Mouse (Mus musculus) forebrain, embryonic 10.5 days (tissue): ENCODE measurements at regions not wholly inside any gene's neighbourhood (a gene's known extent, or its start where the extent isn't known, plus 50 kb on each side); places are given as distances from the start of the nearest gene placed in this dataset.
A peak's percentile ranks its signal among the peaks of the same experiment; 100 is the strongest.

Experiments
- DNase-seq: peaks from one replicate; pipeline ENCODE4 v3.0.0-alpha.2; 2017; ENCODE audit warnings: low spot score; ENCODE audit errors: extremely low spot score
- H3K27ac ChIP-seq: fragments of 300-500 bp; sonication (generic); 2 replicates; pipeline ENCODE4 v1.5.1; 2016; ENCODE audit warnings: mild to moderate bottlenecking
- H3K27me3 ChIP-seq: fragments of 300-500 bp; sonication (generic); 2 replicates; pipeline ENCODE4 v1.6.1; 2016; ENCODE audit warnings: mild to moderate bottlenecking; ENCODE audit not compliant: poor library complexity, severe bottlenecking
- H3K36me3 ChIP-seq: fragments of 300-500 bp; sonication (generic); replicated peaks from 2 replicates; pipeline ENCODE4 v1.6.1; 2016; ENCODE audit warnings: mild to moderate bottlenecking, moderate library complexity
- H3K4me1 ChIP-seq: fragments of 300-500 bp; sonication (generic); 2 replicates; pipeline ENCODE4 v1.6.1; 2016
- H3K4me3 ChIP-seq: fragments of 300-500 bp; sonication (generic); 2 replicates; pipeline ENCODE4 v1.5.1; 2016; ENCODE audit warnings: mild to moderate bottlenecking, moderate library complexity
- H3K9me3 ChIP-seq: fragments of 300-500 bp; sonication (generic); 2 replicates; pipeline ENCODE4 v1.6.1; 2016; ENCODE audit warnings: mild to moderate bottlenecking, moderate library complexity
- WGBS: fragments of 180-500 bp; shearing (Covaris S2); methylation state at CpG from one replicate; pipeline ENCODE4 v1.1.7; 2016; 5-methylcytosine and 5-hydroxymethylcytosine counted together

GRCm38 (mm10) chr9:120685961-120686360 lies 114.7 kb downstream of the Rpl14 start:
- no peak overlapping the region for H3K4me3 ChIP-seq
- WGBS: 43% methylated on average over 6 of the region's 7 CpGs
- H3K4me1 ChIP-seq: peaks cover 58% of the 10 kb centered on the region
- no peak overlapping the region for H3K27ac ChIP-seq
- H3K9me3 ChIP-seq: no peaks in the 10 kb centered on the region
- H3K36me3 ChIP-seq: no peaks in the 10 kb centered on the region
- DNase-seq: no peak
- peaks cover 16% of the 10 kb centered on the region for H3K27me3 ChIP-seq

- Histone ChIP-seq H3K4me1 (peaks cover 68% of the 10 kb centered on the region), H3K27me3 (peaks cover 16% of the 10 kb centered on the region), H3K4me3 (no peak overlapping the region), H3K36me3 (no peaks in the 10 kb centered on the region), H3K9me3 (no peaks in the 10 kb centered on the region), H3K27ac (peak overlapping the region; percentile 35; the same call in 1 of the 2 replicates)
- 75% methylated on average over 11 of the region's 11 CpGs for WGBS
- DNase-seq: no peak
Measured at GRCm38 (mm10) chr9:120689025-120689424, 117.8 kb downstream of the Rpl14 start.

GRCm38 (mm10) chr9:120690510-120690909 lies 119.3 kb downstream of the Rpl14 start:
- 26% methylated on average over 5 of the region's 5 CpGs for WGBS
- peak overlapping the region; percentile 90 for H3K27ac ChIP-seq
- peaks cover 16% of the 10 kb centered on the region for H3K27me3 ChIP-seq
- no peaks in the 10 kb centered on the region for H3K36me3 ChIP-seq
- no peaks in the 10 kb centered on the region for H3K9me3 ChIP-seq
- H3K4me3 ChIP-seq: no peak overlapping the region
- H3K4me1 ChIP-seq: peaks cover 54% of the 10 kb centered on the region
- no peak for DNase-seq

DNA sequence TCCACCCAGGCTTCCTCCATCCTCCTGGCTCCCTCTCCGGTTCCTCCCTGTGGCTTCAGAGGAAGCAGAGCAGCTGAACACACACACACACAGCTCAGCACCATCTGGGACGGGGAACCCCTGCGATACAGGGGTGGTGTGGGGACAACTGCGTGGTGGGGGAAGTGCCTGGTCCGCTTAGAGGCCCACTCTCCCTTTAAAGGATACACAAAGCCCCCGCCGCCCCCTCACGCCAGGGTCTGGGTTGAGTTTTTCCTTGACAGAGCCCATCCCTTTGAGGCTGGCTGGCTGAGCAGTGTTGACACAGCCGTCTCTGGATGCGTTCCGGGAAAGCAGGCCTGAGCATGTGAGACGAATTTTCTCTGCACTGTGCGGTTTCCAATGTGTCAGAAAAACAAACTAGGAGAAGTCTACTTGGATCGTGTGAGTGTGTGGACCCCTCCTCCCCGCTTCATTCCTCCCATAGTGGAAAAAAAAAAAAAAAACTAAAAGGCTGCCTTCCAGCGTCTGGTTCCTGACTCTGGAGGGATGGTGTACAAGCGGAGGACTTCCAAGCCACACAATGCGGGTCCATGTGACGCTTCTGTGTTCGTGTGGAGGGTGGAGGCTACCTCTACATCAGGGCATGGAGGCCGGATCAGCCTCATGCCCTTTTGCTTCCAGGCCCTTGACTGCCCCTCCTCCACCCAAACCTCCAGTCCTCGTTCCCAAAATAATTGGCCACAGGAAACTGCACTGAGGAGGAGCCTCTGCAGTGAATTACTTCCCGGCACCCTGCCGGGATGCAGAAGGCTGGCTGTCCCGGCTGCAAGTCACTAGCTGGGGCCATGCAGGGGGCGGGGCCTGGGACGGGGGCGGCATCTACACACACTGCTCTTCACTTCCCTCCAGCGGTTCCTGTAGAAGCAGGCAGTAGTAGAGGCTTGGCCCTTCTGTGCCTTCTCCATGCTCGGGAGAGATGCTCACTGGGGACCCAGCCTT lies 120.0 kb downstream of the Rpl14 start:
- WGBS: 3% methylated on average over 30 of the region's 30 CpGs
- peak overlapping the region; percentile 38 for H3K4me3 ChIP-seq

DNA sequence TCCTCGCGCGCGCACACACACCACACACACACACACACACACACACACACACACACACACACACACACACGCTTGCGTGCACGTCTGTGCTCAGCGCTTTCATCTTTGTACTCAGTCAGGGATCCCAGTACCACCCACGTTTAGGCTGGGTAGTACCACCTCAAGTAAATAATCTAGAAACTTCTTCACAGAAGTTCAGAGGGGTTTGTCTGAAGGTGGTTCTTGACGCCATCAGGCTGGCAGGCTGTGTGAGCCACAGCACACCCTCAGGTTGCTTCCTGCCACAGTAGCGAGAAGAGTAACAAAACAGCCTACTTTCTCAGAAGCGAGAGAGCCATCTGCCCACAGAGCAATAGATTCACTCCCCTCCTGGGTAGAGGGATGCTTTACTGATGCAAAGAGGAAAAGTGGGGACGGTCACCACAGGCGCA lies 120.7 kb downstream of the Rpl14 start:
- no peak for DNase-seq
- Histone ChIP-seq H3K4me3 (peak overlapping the region; percentile 38), H3K4me1 (peaks cover 41% of the 10 kb centered on the region), H3K27ac (peak overlapping the region; percentile 90), H3K36me3 (no peaks in the 10 kb centered on the region), H3K27me3 (peaks cover 16% of the 10 kb centered on the region), H3K9me3 (no peaks in the 10 kb centered on the region)
- 21% methylated on average over 14 of the region's 14 CpGs for WGBS

More for the DNA sequence above, 120.0 kb downstream of the Rpl14 start:
- Histone ChIP-seq H3K9me3 (no peaks in the 10 kb centered on the region), H3K27ac (peak overlapping the region; percentile 90), H3K36me3 (no peaks in the 10 kb centered on the region), H3K27me3 (peaks cover 16% of the 10 kb centered on the region), H3K4me1 (peaks cover 48% of the 10 kb centered on the region)
- DNase-seq: peak; percentile 95

- peak overlapping the region; percentile 51; the same call in 1 of the 2 replicates for H3K27ac ChIP-seq
- H3K4me3 ChIP-seq: no peak overlapping the region
- H3K36me3 ChIP-seq: no peaks in the 10 kb centered on the region
- H3K9me3 ChIP-seq: no peaks in the 10 kb centered on the region
- WGBS: 81% methylated on average over 5 of the region's 5 CpGs
- peaks cover 41% of the 10 kb centered on the region for H3K4me1 ChIP-seq
- H3K27me3 ChIP-seq: peaks cover 11% of the 10 kb centered on the region
- no peak for DNase-seq
Measured at GRCm38 (mm10) chr9:120694457-120694856, 123.2 kb downstream of the Rpl14 start.

DNA sequence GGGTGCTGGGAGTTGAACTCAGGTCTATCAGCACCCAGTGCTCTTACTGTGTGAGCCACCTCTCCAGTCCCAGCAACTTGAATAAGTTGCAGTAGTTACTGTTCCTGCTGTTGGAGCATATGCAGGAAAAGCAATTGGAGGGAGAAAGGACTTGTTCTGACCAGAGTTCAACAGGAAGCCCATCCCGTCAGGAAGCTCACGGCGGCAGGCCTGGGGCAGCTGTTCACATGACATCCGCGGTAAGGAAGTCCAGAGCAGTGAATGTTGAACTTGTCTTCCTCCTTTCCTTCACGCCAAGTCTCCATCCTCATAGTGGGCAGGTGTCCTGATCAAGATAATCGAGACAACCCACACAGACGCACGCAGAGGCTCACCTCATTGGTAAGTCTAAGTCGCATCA lies 124.7 kb downstream of the Rpl14 start:
- H3K27me3 ChIP-seq: no peaks in the 10 kb centered on the region; the same call in 1 of the 2 replicates
- H3K27ac ChIP-seq: no peak overlapping the region
- WGBS: 92% methylated on average over 10 of the region's 10 CpGs
- peaks cover 26% of the 10 kb centered on the region for H3K4me1 ChIP-seq
- H3K36me3 ChIP-seq: no peaks in the 10 kb centered on the region
- H3K9me3 ChIP-seq: no peaks in the 10 kb centered on the region
- H3K4me3 ChIP-seq: no peak overlapping the region
- DNase-seq: no peak

GRCm38 (mm10) chr9:120697749-120698148 lies 126.5 kb downstream of the Rpl14 start:
- WGBS: 92% methylated on average over 7 of the region's 7 CpGs
- H3K27ac ChIP-seq: no peak overlapping the region

DNA sequence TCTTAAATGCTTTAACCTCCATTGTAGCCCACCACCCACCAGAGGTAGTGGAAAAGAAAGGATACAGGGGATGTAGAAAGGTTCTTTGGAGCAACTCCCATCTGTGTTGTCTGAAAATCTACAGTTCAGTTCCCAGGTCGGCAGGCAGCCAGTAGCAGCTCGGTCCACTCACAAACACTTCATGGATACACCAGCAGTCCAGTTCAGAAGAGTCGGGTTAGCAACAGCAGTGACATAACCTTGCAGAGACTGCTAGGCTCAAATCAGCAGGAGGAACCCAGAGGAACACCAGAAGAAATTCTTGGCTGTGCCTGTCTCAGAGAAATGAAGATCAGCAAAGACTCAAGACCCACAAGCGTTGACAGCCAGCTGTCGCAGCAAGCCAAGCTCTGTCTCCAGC lies 128.5 kb downstream of the Rpl14 start:
- DNase-seq: no peak

More at GRCm38 (mm10) chr9:120697749-120698148, 126.5 kb downstream of the Rpl14 start:
- Histone ChIP-seq H3K4me1 (peaks cover 10% of the 10 kb centered on the region), H3K9me3 (no peaks in the 10 kb centered on the region), H3K27me3 (no peaks in the 10 kb centered on the region; the same call in 1 of the 2 replicates), H3K4me3 (no peak overlapping the region), H3K36me3 (no peaks in the 10 kb centered on the region)
- no peak for DNase-seq

DNA sequence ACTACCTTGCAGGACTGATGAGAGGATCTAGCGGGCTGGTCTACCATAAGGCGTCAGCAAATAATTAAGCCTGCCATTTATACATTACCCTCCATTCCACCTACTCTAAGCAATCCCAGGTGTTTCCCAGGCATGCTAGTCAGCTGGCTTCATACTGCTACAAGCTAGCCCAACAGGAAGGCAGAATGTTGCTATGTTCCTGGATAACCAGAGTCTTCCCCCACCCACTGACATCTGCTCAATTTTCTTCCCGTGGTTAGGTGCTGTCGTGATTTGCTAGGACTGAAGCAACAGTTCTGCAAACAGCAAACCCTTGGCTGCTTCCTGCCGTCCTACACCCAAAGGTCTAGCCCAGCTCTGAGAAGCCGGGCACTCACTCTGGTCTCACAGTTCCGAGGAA lies 131.6 kb downstream of the Rpl14 start:
- Histone ChIP-seq H3K4me1 (peaks cover 19% of the 10 kb centered on the region), H3K9me3 (no peaks in the 10 kb centered on the region), H3K36me3 (no peaks in the 10 kb centered on the region), H3K27ac (peak overlapping the region; percentile 2; the same call in 1 of the 2 replicates), H3K4me3 (no peak overlapping the region), H3K27me3 (no peaks in the 10 kb centered on the region; the same call in 1 of the 2 replicates)
- WGBS: 86% methylated on average over 7 of the region's 7 CpGs
- no peak for DNase-seq

More for the DNA sequence above, 128.5 kb downstream of the Rpl14 start:
- 93% methylated on average over 5 of the region's 5 CpGs for WGBS
- Histone ChIP-seq H3K27ac (no peak overlapping the region), H3K4me3 (no peak overlapping the region), H3K36me3 (no peaks in the 10 kb centered on the region), H3K9me3 (no peaks in the 10 kb centered on the region), H3K27me3 (no peaks in the 10 kb centered on the region; the same call in 1 of the 2 replicates), H3K4me1 (peaks cover 17% of the 10 kb centered on the region)

DNA sequence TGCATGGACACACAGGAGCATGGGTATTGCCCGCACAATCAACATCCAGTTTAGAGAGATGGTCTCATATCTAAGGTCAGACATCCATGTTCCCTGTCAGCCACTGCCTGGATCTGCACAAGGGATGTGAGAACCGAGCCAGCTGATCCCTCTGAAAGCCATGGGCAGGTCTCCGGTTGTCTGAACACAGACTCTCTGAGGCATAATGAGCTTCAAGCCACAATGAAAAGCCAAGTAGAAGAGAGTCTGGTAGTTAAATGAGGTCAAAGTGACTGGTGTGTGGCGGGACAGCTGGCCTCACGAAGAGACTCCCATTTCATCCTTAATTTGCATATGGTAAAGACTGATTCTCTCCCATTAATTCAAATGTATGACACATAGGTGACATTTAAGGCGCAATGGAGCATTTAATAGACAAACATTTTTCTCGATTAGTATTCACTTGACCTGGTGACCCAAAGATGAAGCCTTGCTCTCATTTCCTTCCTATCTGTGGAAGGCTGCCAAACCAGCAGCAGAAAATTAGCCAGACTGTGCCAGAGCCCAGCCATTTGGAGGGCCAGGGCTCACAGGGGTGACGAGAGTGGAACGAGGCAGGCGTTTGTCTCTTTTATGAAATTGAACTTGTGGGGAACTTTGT lies 132.2 kb downstream of the Rpl14 start:
- Histone ChIP-seq H3K9me3 (no peaks in the 10 kb centered on the region), H3K4me1 (peaks cover 22% of the 10 kb centered on the region), H3K27ac (peak overlapping the region; percentile 2; the same call in 1 of the 2 replicates), H3K36me3 (no peaks in the 10 kb centered on the region), H3K27me3 (no peaks in the 10 kb centered on the region), H3K4me3 (no peak overlapping the region)
- 74% methylated on average over 10 of the region's 10 CpGs for WGBS
- DNase-seq: no peak

DNA sequence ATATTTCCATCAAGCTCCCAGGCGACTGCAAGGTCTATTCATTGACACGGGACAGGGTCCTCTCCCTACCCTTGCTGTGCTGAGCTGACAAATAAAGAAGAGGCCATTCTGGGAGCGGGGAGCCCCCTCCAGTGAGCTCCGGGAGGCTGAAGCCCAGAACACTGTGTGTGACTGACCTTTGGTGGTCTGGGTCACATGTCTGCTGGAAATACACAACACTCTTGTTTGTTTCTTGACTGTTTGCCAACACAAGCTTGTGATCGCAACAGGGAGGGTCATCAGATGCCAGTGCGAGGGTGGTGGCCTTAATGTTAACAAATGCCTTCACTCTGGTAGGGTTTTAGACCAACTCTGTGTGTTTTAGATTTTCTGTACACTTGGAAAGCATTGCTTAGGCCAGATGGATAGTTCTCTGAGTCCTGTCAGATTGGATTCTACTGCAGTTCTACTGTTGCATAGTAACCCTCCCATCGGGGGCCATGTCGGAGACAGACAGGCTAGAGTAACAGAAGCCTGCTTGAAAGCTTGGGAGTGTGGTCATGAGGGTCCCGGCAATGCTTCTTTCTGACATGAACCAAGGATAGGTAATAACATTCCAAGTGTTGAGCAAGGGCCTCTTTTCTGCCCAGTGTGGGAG lies 135.4 kb downstream of the Rpl14 start:
- 73% methylated on average over 9 of the region's 9 CpGs for WGBS
- H3K36me3 ChIP-seq: no peaks in the 10 kb centered on the region
- H3K27ac ChIP-seq: no peak overlapping the region
- H3K27me3 ChIP-seq: no peaks in the 10 kb centered on the region
- peaks cover 6% of the 10 kb centered on the region; the same call in 1 of the 2 replicates for H3K9me3 ChIP-seq
- H3K4me1 ChIP-seq: peaks cover 31% of the 10 kb centered on the region
- no peak for DNase-seq
- no peak overlapping the region for H3K4me3 ChIP-seq
